Mouse (Mus musculus): ENCODE data around the gene Ezh1.
A peak's percentile ranks its signal among the peaks of the same experiment; 100 is the strongest.

The Ezh1 gene

GRCm38 (mm10) chr11:101246702-101247012, 20.4 kb upstream of the Ezh1 start:
- no peak for DNase-seq (ENCODE audit: low spot score)

GRCm38 (mm10) chr11:101245855-101246701, 19.8 kb upstream of the Ezh1 start, which contains the start of gene Ramp2:
Ramp2 (plus strand) TSS chr11:101246028.
- peak; percentile 78 for DNase-seq (ENCODE audit: low spot score)

GRCm38 (mm10) chr11:101245071-101245470, 18.8 kb upstream of the Ezh1 start:
- no peak for DNase-seq (ENCODE audit: low spot score)

- no peak for DNase-seq (ENCODE audit: low spot score)
These were observed 11.9 kb upstream of the Ezh1 start for GRCm38 (mm10) chr11:101238071-101238647.

GRCm38 (mm10) chr11:101236782-101237181, 10.5 kb upstream of the Ezh1 start:
- no peak for DNase-seq (ENCODE audit: low spot score)

GRCm38 (mm10) chr11:101235429-101235828, 9.2 kb upstream of the Ezh1 start:
- no peak for DNase-seq (ENCODE audit: low spot score)

- DNase-seq (ENCODE audit: low spot score), result no peak
These were observed 7.9 kb upstream of the Ezh1 start for GRCm38 (mm10) chr11:101234124-101234523.

GRCm38 (mm10) chr11:101233240-101233639, 7.0 kb upstream of the Ezh1 start:
- no peak for DNase-seq (ENCODE audit: low spot score)

GRCm38 (mm10) chr11:101232010-101232839, 6.0 kb upstream of the Ezh1 start:
- DNase-seq (ENCODE audit: low spot score), result peak; percentile 88

GRCm38 (mm10) chr11:101230991-101231871, 5.0 kb upstream of the Ezh1 start:
- DNase-seq (ENCODE audit: low spot score), result peak; percentile 90

- DNase-seq (ENCODE audit: low spot score), result no peak
These were observed 4.3 kb upstream of the Ezh1 start for GRCm38 (mm10) chr11:101230526-101230925.

GRCm38 (mm10) chr11:101230061-101230511, 3.8 kb upstream of the Ezh1 start:
- no peak for DNase-seq (ENCODE audit: low spot score)

- DNase-seq (ENCODE audit: low spot score), result no peak
These were observed 3.2 kb upstream of the Ezh1 start for GRCm38 (mm10) chr11:101229361-101229900.

- no peak for DNase-seq (ENCODE audit: low spot score)
These were observed 765 bp downstream of the Ezh1 start for GRCm38 (mm10) chr11:101225331-101226064.

GRCm38 (mm10) chr11:101224337-101224736, 1.9 kb downstream of the Ezh1 start:
- no peak for DNase-seq (ENCODE audit: low spot score)

GRCm38 (mm10) chr11:101221306-101221986, 4.8 kb downstream of the Ezh1 start:
- DNase-seq (ENCODE audit: low spot score), result no peak

- DNase-seq (ENCODE audit: low spot score), result no peak
These were observed 5.4 kb downstream of the Ezh1 start for GRCm38 (mm10) chr11:101220853-101221252.

GRCm38 (mm10) chr11:101218436-101219055, 7.7 kb downstream of the Ezh1 start:
- no peak for DNase-seq (ENCODE audit: low spot score)

- no peak for DNase-seq (ENCODE audit: low spot score)
These were observed 9.3 kb downstream of the Ezh1 start for GRCm38 (mm10) chr11:101216936-101217335.

- DNase-seq (ENCODE audit: low spot score), result peak; percentile 86
These were observed 14.3 kb downstream of the Ezh1 start for GRCm38 (mm10) chr11:101211970-101212369.
